Mouse (Mus musculus): ENCODE measurements around the gene Il16.

DNA sequence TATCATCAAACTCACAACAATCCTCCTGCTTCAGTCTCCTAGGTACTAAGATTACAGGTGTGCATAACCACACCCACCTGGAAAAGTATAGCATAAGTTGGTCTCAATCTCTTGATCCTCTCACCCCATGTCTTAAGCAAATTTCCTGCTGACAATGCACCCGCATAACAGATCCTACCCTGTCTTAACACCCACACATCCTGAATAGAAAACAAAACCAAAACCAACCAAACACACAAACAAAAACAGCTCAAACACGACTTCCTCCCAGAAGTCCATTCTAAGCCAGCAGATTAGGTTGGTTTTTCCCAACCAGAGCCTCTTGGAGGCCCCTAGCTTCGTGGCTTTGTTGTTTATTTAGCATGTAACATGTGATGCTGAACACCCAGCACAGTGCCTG, 2.8 kb downstream of the Il16 start:
- no peak for TF ChIP-seq POLR2A (IDR thresholded peaks at IDR 0.05; ENCODE audit: insufficient read depth, low read depth, low read length)
- TF ChIP-seq CTCF (IDR thresholded peaks at IDR 0.05; ENCODE audit: insufficient read depth, low read depth, low read length), result no peak
